Mouse (Mus musculus) T-helper 2 cell (primary cell): ENCODE data around the gene D3Ertd751e.

Experiments
- in situ Hi-C: fragments of 300-600 bp; cut with MboI, MseI; formaldehyde crosslinking; loops from one replicate; pipeline ENCODE4 v1.15.1; 2025; ENCODE audit warnings: high pct_unique_total_duplicates

D3Ertd751e gene

GRCm38 (mm10) chr3:41742278-41742934 lies at the start of gene D3Ertd751e, which contains the start of gene Sclt1:
D3Ertd751e (plus strand) TSS chr3:41742611.
Sclt1 (minus strand) TSS chr3:41742514.
- in situ Hi-C loops = no loop called here

- in situ Hi-C loops = no loop called here
These were observed 46.7 kb upstream of the D3Ertd751e start for GRCm38 (mm10) chr3:41695681-41696080.

GRCm38 (mm10) chr3:41741601-41742277 lies 672 bp upstream of the D3Ertd751e start:
- in situ Hi-C loops = no loop called here

- in situ Hi-C loops = no loop called here
These were observed 1.0 kb downstream of the D3Ertd751e start for GRCm38 (mm10) chr3:41743436-41743835.

DNA sequence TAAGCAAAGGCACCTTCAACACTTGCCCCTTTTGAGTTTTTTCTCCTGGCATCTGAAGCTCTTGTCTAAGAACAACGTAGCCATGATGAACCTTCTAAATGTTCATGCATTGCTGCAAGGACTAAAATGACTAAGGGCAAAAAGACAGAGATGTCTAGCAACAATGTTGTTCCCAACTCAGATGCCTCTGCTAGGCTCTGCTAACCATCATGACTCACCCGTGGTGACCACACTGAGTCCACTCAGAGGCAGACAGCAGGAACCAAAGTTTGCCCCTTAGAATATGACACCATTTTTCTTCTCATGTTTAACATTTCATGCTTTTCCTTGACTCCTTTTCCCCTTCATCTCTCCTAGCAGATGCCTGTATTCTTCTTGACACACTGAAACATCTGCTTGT lies 12.1 kb downstream of the D3Ertd751e start:
- in situ Hi-C loops = no loop called here

- in situ Hi-C loops = no loop called here
These were observed 19.7 kb downstream of the D3Ertd751e start for GRCm38 (mm10) chr3:41762091-41762490.

DNA sequence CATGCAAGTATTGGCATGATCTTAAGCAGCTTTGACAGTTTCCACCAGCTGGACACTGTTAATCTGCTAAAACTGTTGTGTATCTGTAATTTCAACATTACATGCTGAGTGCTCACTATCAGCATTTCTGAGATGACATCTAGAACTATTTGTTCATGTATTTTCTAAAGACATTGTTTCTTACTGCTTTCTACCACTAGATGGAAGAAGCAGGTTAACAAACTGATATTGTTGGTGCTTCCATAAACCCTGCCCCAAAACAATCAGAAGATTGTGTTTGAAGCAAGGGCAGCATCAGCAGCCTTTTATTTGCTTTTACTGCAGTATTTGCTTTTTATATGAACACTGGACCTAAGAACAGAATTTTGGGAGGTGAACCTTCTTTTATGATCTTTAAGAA lies 70.0 kb downstream of the D3Ertd751e start:
- in situ Hi-C loops = no loop called here
